Mouse (Mus musculus) MEL (cell line): ENCODE measurements at regions not wholly inside any gene's neighbourhood (a gene's known extent, or its start where the extent isn't known, plus 50 kb on each side); places are given as distances from the start of the nearest gene placed in this dataset.

ENCODE experiments used
- DNase-seq: peaks from one replicate; pipeline ENCODE4 v3.0.0; 2011; ENCODE audit warnings: low read depth, low spot score
- H3K27ac ChIP-seq: 2 replicates; pipeline ENCODE4 v1.5.1; 2012; ENCODE audit warnings: low read depth, mild to moderate bottlenecking, control low read depth, low read length, moderate library complexity; ENCODE audit not compliant: control insufficient read depth
- H3K27me3 ChIP-seq, 2 experiments: fragments of 150-350 bp in 1 of 2; sonication (generic) in 1 of 2; 2 replicates each; pipeline ENCODE4 v1.6.1; 2012; ENCODE audit warnings: low read length in 2 of 2, mild to moderate bottlenecking in 2 of 2, improper control_type of control experiment in 1 of 2, moderate library complexity in 1 of 2; ENCODE audit not compliant: insufficient read depth in 2 of 2, control insufficient read depth in 1 of 2
- H3K36me3 ChIP-seq, 2 experiments: 2 replicates each; pipeline ENCODE4 v1.6.1; 2012 to 2014; ENCODE audit warnings: low read length in 2 of 2, improper control_type of control experiment in 1 of 2, inconsistent platforms in 1 of 2, mild to moderate bottlenecking in 1 of 2; ENCODE audit not compliant: insufficient read depth in 2 of 2, control insufficient read depth in 1 of 2
- H3K4me1 ChIP-seq, 2 experiments: fragments of 150-350 bp in 1 of 2; sonication (generic) in 1 of 2; 2 replicates each; pipeline ENCODE4 v1.6.1; 2012; ENCODE audit warnings: low read length in 2 of 2, improper control_type of control experiment in 1 of 2, mild to moderate bottlenecking in 1 of 2; ENCODE audit not compliant: insufficient read depth in 2 of 2, control insufficient read depth in 1 of 2
- H3K4me3 ChIP-seq, 2 experiments: fragments of 150-350 bp in 1 of 2; sonication (generic) in 1 of 2; 2 replicates each; pipeline ENCODE4 v1.5.1; 2012; ENCODE audit warnings: low read depth in 2 of 2, low read length in 2 of 2, mild to moderate bottlenecking in 2 of 2, moderate library complexity in 2 of 2, control low read depth in 1 of 2, improper control_type of control experiment in 1 of 2; ENCODE audit not compliant: control insufficient read depth in 1 of 2, insufficient read depth in 1 of 2
- H3K79me2 ChIP-seq: 2 replicates; pipeline ENCODE4 v1.6.1; 2012; ENCODE audit warnings: mild to moderate bottlenecking, low read length, moderate library complexity; ENCODE audit not compliant: control insufficient read depth, poor library complexity, insufficient read depth
- H3K9ac ChIP-seq: 2 replicates; pipeline ENCODE4 v1.6.1; 2012; ENCODE audit warnings: low read depth, mild to moderate bottlenecking, control low read depth, low read length, moderate library complexity; ENCODE audit not compliant: control insufficient read depth, poor library complexity, severe bottlenecking
- H3K9me3 ChIP-seq: fragments of 150-350 bp; sonication (generic); replicated peaks from 2 replicates; pipeline ENCODE4 v1.6.1; 2012; ENCODE audit warnings: mild to moderate bottlenecking, low read length, improper control_type of control experiment, moderate library complexity; ENCODE audit not compliant: insufficient read depth
- BHLHE40 ChIP-seq: IDR thresholded peaks from 2 replicates; pipeline ENCODE4 v1.6.1; 2012; ENCODE audit warnings: low read depth, mild to moderate bottlenecking, inconsistent platforms, low read length, improper control_type of control experiment, borderline replicate concordance
- CHD1 ChIP-seq: IDR thresholded peaks from 2 replicates; pipeline ENCODE4 v1.6.1; 2012; ENCODE audit warnings: low read depth, mild to moderate bottlenecking, inconsistent platforms, low read length, improper control_type of control experiment
- CTCF ChIP-seq, 3 experiments: IDR thresholded peaks in 2 of 3; conservative IDR thresholded peaks in 1 of 3; 2 replicates each; pipeline ENCODE4 v1.5.1; 2011 to 2012; ENCODE audit warnings: low read length in 3 of 3, low read depth in 2 of 3, mild to moderate bottlenecking in 2 of 3, improper control_type of control experiment in 1 of 3, inconsistent platforms in 1 of 3, mixed read lengths in 1 of 3, moderate library complexity in 1 of 3; ENCODE audit not compliant: control insufficient read depth in 1 of 3, insufficient read depth in 1 of 3, poor library complexity in 1 of 3, severe bottlenecking in 1 of 3
- ETS1 ChIP-seq: IDR thresholded peaks from 2 replicates; pipeline ENCODE4 v1.6.1; 2012; ENCODE audit warnings: low read depth, mild to moderate bottlenecking, inconsistent platforms, low read length, improper control_type of control experiment, moderate library complexity
- GABPA ChIP-seq: IDR thresholded peaks from 2 replicates; pipeline ENCODE4 v1.6.1; 2012; ENCODE audit warnings: low read depth, mild to moderate bottlenecking, inconsistent platforms, low read length, improper control_type of control experiment, moderate library complexity
- GATA1 ChIP-seq: IDR thresholded peaks from 2 replicates; pipeline ENCODE4 v1.6.1; 2011; ENCODE audit warnings: low read depth, low read length, improper control_type of control experiment
- HCFC1 ChIP-seq: IDR thresholded peaks from 2 replicates; pipeline ENCODE4 v1.6.1; 2012; ENCODE audit warnings: low read depth, mild to moderate bottlenecking, inconsistent platforms, low read length, improper control_type of control experiment, moderate library complexity
- JUND ChIP-seq: IDR thresholded peaks from 2 replicates; pipeline ENCODE4 v1.6.1; 2011; ENCODE audit warnings: low read depth, mild to moderate bottlenecking, improper control_type of control experiment, low read length
- MAFK ChIP-seq: IDR thresholded peaks from 2 replicates; pipeline ENCODE4 v1.6.1; 2011; ENCODE audit warnings: low read depth, mild to moderate bottlenecking, low read length, improper control_type of control experiment, borderline replicate concordance
- RAD21 ChIP-seq: IDR thresholded peaks from 2 replicates; pipeline ENCODE4 v1.6.1; 2011; ENCODE audit warnings: mild to moderate bottlenecking, low read depth, low read length, improper control_type of control experiment
- SIN3A ChIP-seq: IDR thresholded peaks from 2 replicates; pipeline ENCODE4 v1.6.1; 2012; ENCODE audit warnings: low read length, improper control_type of control experiment, inconsistent platforms
- TAL1 ChIP-seq: IDR thresholded peaks from 2 replicates; pipeline ENCODE4 v1.6.1; 2012; ENCODE audit warnings: mild to moderate bottlenecking, inconsistent platforms, low read length, moderate library complexity, mixed read lengths
- TCF12 ChIP-seq: IDR thresholded peaks from 2 replicates; pipeline ENCODE4 v1.6.1; 2014; ENCODE audit warnings: low read depth, mild to moderate bottlenecking, inconsistent platforms, low read length, improper control_type of control experiment, moderate library complexity
- UBTF ChIP-seq: IDR thresholded peaks from 2 replicates; pipeline ENCODE4 v1.6.1; 2012; ENCODE audit warnings: low read depth, mild to moderate bottlenecking, inconsistent platforms, low read length, improper control_type of control experiment, moderate library complexity, borderline replicate concordance; ENCODE audit not compliant: insufficient read depth
- USF2 ChIP-seq, 2 experiments: IDR thresholded peaks; 2 replicates each; pipeline ENCODE4 v1.6.1; 2011 to 2012; ENCODE audit warnings: improper control_type of control experiment in 2 of 2, low read length in 2 of 2, borderline replicate concordance in 1 of 2, inconsistent platforms in 1 of 2, low read depth in 1 of 2, mild to moderate bottlenecking in 1 of 2; ENCODE audit not compliant: insufficient read depth in 1 of 2
- ZKSCAN1 ChIP-seq: IDR thresholded peaks from 2 replicates; pipeline ENCODE4 v1.6.1; 2012; ENCODE audit warnings: low read depth, mild to moderate bottlenecking, inconsistent platforms, low read length, improper control_type of control experiment, moderate library complexity
- ZMIZ1 ChIP-seq: IDR thresholded peaks from 2 replicates; pipeline ENCODE4 v1.6.1; 2012; ENCODE audit warnings: low read depth, mild to moderate bottlenecking, inconsistent platforms, low read length, improper control_type of control experiment, moderate library complexity
- ZNF384 ChIP-seq: IDR thresholded peaks from 2 replicates; pipeline ENCODE4 v1.6.1; 2012; ENCODE audit warnings: low read depth, mild to moderate bottlenecking, inconsistent platforms, low read length, improper control_type of control experiment

- Histone ChIP-seq H3K9me3 (no peaks in the 10 kb centered on the region), H3K27ac (no peak overlapping the region), H3K27me3 (no peaks in the 10 kb centered on the region), H3K9ac (no peak overlapping the region), H3K4me3 (no peak overlapping the region), H3K36me3 (no peaks in the 10 kb centered on the region), H3K4me1 (no peaks in the 10 kb centered on the region)
- no peak for DNase-seq
- TF ChIP-seq CTCF (IDR thresholded peaks at IDR 0.05 in 2 of 3, conservative IDR thresholded peaks at IDR 0.05 in 1 of 3; ENCODE audit: control insufficient read depth in 1 of 3, insufficient read depth in 1 of 3, low read depth in 2 of 3, low read length in 3 of 3, poor library complexity in 1 of 3, severe bottlenecking in 1 of 3) (no peak), TAL1 (no peak), GABPA (no peak), ZMIZ1 (no peak), UBTF (no peak), ZKSCAN1 (no peak), JUND (no peak), ZNF384 (no peak), ETS1 (no peak), CHD1 (no peak), USF2 (IDR thresholded peaks at IDR 0.05; ENCODE audit: borderline replicate concordance in 1 of 2, insufficient read depth in 1 of 2, low read depth in 1 of 2, low read length in 2 of 2) (no peak), GATA1 (no peak), BHLHE40 (no peak), MAFK (no peak), RAD21 (no peak), TCF12 (no peak)
- TF ChIP-seq, all 39 proteins: peak for 0
- no peaks in the 10 kb centered on the region for H3K79me2 ChIP-seq
Measured at GRCm38 (mm10) chr8:30333352-30333751, 2885.9 kb downstream of the Poteg start.

DNA sequence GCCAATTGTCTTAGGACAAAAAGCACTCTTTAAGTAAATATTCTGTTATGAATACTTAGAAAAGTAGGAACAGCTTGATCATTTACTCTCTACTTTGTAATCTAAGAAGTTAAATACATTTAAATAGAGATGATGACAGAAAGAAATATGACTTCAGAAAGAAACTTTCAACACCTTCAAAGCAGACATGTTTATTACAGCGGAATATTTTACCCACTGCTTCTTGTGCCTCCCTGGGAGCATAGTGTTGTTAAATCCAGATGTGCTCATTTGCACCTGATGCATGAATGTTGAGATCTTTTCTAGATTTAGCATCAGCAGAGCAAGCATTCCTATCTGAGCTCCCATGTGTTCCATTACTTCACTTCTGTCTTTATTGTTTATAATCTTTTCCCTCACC, 2912.0 kb downstream of the Poteg start:
- Histone ChIP-seq H3K79me2 (no peaks in the 10 kb centered on the region), H3K4me3 (no peak overlapping the region), H3K9ac (no peak overlapping the region), H3K27me3 (no peaks in the 10 kb centered on the region), H3K36me3 (no peaks in the 10 kb centered on the region), H3K4me1 (no peaks in the 10 kb centered on the region), H3K9me3 (no peaks in the 10 kb centered on the region), H3K27ac (no peak overlapping the region)
- DNase-seq, result no peak
- TF ChIP-seq MAFK (no peak), USF2 (IDR thresholded peaks at IDR 0.05; ENCODE audit: borderline replicate concordance in 1 of 2, insufficient read depth in 1 of 2, low read depth in 1 of 2, low read length in 2 of 2) (no peak), SIN3A (no peak), HCFC1 (no peak), RAD21 (no peak)
